Mouse (Mus musculus) lung, embryonic 16.5 days (tissue): ENCODE results near the gene B4galt1. TPM values are rescaled to one million over a fixed set of nuclear protein-coding genes. Genes with fewer than 3 reads are reported as not detected.

ENCODE experiments used
- ATAC-seq: fragments of 200-750 bp; cut with Nextera tagmentation; 2 replicates; pipeline ENCODE4 v1.8.0; 2017; ENCODE audit warnings: low read depth, mild to moderate bottlenecking, moderate library complexity
- H3K27ac ChIP-seq: fragments of 300-500 bp; sonication (generic); 2 replicates; pipeline ENCODE4 v1.5.1; 2014; ENCODE audit warnings: mild to moderate bottlenecking, control low read depth, low read length
- H3K27me3 ChIP-seq: fragments of 300-500 bp; sonication (generic); 2 replicates; pipeline ENCODE4 v1.6.1; 2014; ENCODE audit warnings: low read depth, low read length, mixed read lengths; ENCODE audit not compliant: control insufficient read depth, insufficient read depth
- H3K36me3 ChIP-seq: fragments of 300-500 bp; sonication (generic); 2 replicates; pipeline ENCODE4 v1.6.1; 2014; ENCODE audit warnings: low read length; ENCODE audit not compliant: control insufficient read depth, insufficient read depth
- H3K4me1 ChIP-seq: fragments of 300-500 bp; sonication (generic); replicated peaks from 2 replicates; pipeline ENCODE4 v1.6.1; 2014; ENCODE audit warnings: low read length, mixed read lengths; ENCODE audit not compliant: control insufficient read depth, insufficient read depth
- H3K4me2 ChIP-seq: fragments of 300-500 bp; sonication (generic); 2 replicates; pipeline ENCODE4 v1.6.1; 2014; ENCODE audit warnings: low read depth, low read length, control low read depth
- H3K4me3 ChIP-seq: fragments of 300-500 bp; sonication (generic); 2 replicates; pipeline ENCODE4 v1.5.1; 2014; ENCODE audit warnings: mild to moderate bottlenecking, low read length, control low read depth
- H3K9ac ChIP-seq: fragments of 300-500 bp; sonication (generic); 2 replicates; pipeline ENCODE4 v1.6.1; 2014; ENCODE audit warnings: low read length, control low read depth
- H3K9me3 ChIP-seq: fragments of 300-500 bp; sonication (generic); 2 replicates; pipeline ENCODE4 v1.6.1; 2016; ENCODE audit warnings: low read length; ENCODE audit not compliant: control insufficient read depth
- WGBS: fragments of 180-500 bp; shearing (Covaris S2); extraction: QIAGEN DNeasy Blood & Tissue Kit; methylation state at CpG from one replicate; pipeline ENCODE4 v1.1.7; 2014; 5-methylcytosine and 5-hydroxymethylcytosine counted together
- polyA plus RNA-seq: library from polyadenylated mRNA; unstranded; fragments of >200 nt; fragmentation: Nextera tagmentation; extraction: Ambion mirVana; gene quantifications from 2 replicates; pipeline ENCODE4 v1.2.1, GENCODE M21; 2015

The B4galt1 gene
- polyA plus RNA-seq, 1 experiment from 2014 or later = 79.0 TPM

DNA sequence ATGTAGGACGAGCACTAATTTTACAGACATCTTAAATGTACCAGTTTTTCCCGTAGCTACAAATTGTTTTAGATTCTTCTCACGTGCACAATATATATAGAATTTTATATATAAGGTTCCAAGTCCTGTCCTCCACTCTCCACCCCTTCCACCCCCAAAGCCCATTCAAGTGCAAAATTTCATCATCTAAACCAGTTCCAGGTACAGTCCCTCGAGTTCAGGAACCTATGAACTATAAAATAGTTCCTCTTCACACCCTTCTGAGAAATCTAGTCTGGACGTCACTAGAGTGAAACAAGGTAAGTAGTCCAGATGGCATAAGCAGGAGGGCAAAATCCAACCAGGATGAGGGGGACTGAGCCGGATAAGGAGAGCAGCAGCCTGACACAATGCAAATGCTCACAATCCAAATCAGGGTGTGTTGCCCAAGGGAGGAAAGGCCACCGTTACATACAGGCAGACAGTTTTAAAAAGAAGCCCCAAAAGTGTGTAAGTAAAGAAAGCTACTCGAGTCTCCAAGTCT is 4.1 kb upstream of the B4galt1 start:
- no peak overlapping the region for H3K27ac ChIP-seq
- peaks cover 7% of the 10 kb centered on the region for H3K4me1 ChIP-seq
- no peak overlapping the region for H3K9ac ChIP-seq
- H3K4me3 ChIP-seq = no peak overlapping the region
- no peaks in the 10 kb centered on the region for H3K27me3 ChIP-seq
- ATAC-seq = no peak
- H3K4me2 ChIP-seq = no peak overlapping the region
- no peaks in the 10 kb centered on the region for H3K36me3 ChIP-seq
- WGBS = 76% methylated on average over 8 of the region's 8 CpGs
- H3K9me3 ChIP-seq = no peaks in the 10 kb centered on the region

DNA sequence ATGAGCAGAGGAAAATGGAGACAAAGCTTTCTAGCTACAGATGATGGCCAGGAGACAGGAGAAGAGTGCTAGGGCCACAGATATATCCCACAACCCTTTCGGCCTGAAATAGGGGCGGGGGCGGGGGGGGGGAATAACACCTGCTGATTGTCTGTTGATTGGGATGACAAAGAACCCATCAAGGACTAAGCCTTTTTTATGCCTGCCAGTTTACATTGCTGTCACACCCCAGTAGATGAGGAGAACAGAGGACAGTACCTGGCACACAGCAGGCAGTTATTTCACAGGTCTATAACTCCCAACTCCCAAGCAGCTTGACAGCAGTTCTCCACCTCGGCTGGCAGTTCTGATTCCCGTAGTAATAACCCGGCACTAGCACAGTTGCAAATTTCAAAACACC is 2.8 kb upstream of the B4galt1 start:
- no peak for ATAC-seq
- H3K36me3 ChIP-seq = no peaks in the 10 kb centered on the region
- no peak overlapping the region for H3K9ac ChIP-seq
- H3K27ac ChIP-seq = no peak overlapping the region
- no peak overlapping the region for H3K4me3 ChIP-seq
- WGBS = 49% methylated on average over 6 of the region's 6 CpGs
- no peaks in the 10 kb centered on the region for H3K27me3 ChIP-seq
- no peaks in the 10 kb centered on the region for H3K9me3 ChIP-seq
- peaks cover 14% of the 10 kb centered on the region for H3K4me1 ChIP-seq
- no peak overlapping the region for H3K4me2 ChIP-seq

GRCm38 (mm10) chr4:40854387-40854933 is 655 bp upstream of the B4galt1 start:
- Histone ChIP-seq H3K27me3 (no peaks in the 10 kb centered on the region), H3K4me1 (peaks cover 34% of the 10 kb centered on the region), H3K27ac (peak overlapping the region; percentile 95), H3K4me2 (peak overlapping the region; percentile 76), H3K4me3 (peak overlapping the region; percentile 59), H3K36me3 (no peaks in the 10 kb centered on the region), H3K9ac (peak overlapping the region; percentile 75), H3K9me3 (no peaks in the 10 kb centered on the region)
- 11% methylated on average over 18 of the region's 18 CpGs for WGBS
- peak; percentile 42 for ATAC-seq

DNA sequence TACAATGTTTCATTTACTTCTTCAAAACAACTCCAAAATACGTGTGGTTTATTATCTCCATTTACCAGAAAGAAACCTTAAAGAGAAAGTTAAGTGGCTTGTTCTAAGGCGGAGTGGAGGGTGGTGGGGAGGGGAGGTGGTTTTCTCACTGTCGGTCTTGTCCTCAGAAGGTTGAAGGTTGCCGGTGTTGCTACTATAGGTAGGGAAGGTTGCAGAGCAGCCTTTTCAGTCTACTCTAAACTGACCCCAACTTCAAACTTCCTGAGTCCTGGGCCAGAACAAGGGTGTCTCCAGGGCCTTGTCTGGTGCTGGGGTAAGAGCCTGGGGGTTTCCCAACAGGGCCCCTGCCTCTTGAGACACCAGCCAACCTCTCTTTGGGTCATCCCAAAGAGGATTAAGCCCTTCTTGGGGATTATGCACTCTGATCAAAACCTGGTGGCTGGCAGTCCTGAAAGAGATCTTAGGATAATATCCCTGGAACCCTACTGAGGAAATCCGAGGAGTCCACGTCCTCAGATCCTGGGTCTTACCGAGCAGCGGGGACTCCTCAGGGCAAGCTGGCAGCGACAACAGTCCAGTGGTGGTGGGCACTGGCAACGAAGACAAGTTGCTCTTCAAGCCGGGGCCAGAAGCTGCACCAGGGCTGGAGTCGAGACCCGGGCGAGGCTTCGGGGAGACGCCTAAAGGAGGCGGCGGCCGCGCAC is 792 bp downstream of the B4galt1 start:
- Histone ChIP-seq H3K27me3 (no peaks in the 10 kb centered on the region), H3K36me3 (no peaks in the 10 kb centered on the region), H3K4me3 (peak overlapping the region; percentile 87), H3K4me1 (peaks cover 41% of the 10 kb centered on the region), H3K4me2 (peak overlapping the region; percentile 81), H3K9ac (peak overlapping the region; percentile 96), H3K9me3 (no peaks in the 10 kb centered on the region), H3K27ac (peak overlapping the region; percentile 97)
- ATAC-seq = no peak
- under 1% methylated on average over 20 of the region's 20 CpGs for WGBS

GRCm38 (mm10) chr4:40852249-40852781 is 1.5 kb downstream of the B4galt1 start:
- no peak for ATAC-seq
- Histone ChIP-seq H3K4me2 (peak overlapping the region; percentile 81), H3K4me3 (peak overlapping the region; percentile 87), H3K9ac (peak overlapping the region; percentile 96), H3K36me3 (no peaks in the 10 kb centered on the region), H3K27ac (peak overlapping the region; percentile 97), H3K27me3 (no peaks in the 10 kb centered on the region), H3K9me3 (no peaks in the 10 kb centered on the region), H3K4me1 (peaks cover 48% of the 10 kb centered on the region)
- WGBS = 14% methylated on average over 5 of the region's 5 CpGs

DNA sequence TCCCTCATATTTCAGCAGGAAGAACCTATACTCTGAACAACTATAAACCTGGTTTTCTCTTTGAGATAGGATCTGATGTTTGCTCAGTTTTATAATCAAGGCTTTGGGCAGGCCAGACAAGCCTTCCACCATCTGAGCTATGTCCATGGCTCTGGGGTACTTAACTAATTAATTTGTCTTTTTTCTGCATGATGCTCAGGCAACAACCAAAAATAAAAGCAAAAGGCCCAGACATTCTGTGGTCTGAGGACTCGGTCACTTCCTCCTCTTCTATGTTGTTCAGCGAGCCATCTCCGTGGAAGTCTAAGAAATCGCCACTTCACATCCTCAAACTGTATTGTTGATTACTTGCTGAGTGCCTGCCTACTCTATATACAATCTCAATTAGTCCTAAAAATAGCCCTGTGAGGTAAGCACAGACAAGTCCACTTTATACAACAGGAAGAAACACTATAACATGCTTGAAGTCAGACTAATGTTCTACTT is 2.0 kb downstream of the B4galt1 start:
- no peaks in the 10 kb centered on the region for H3K36me3 ChIP-seq
- 16% methylated on average over 4 of the region's 4 CpGs for WGBS
- no peaks in the 10 kb centered on the region for H3K27me3 ChIP-seq
- H3K9ac ChIP-seq = peak overlapping the region; percentile 96
- ATAC-seq = no peak
- peak overlapping the region; percentile 81 for H3K4me2 ChIP-seq
- no peaks in the 10 kb centered on the region for H3K9me3 ChIP-seq
- peak overlapping the region; percentile 87 for H3K4me3 ChIP-seq
- peaks cover 53% of the 10 kb centered on the region for H3K4me1 ChIP-seq
- H3K27ac ChIP-seq = peak overlapping the region; percentile 97

- ATAC-seq = no peak
- peak overlapping the region; percentile 97 for H3K27ac ChIP-seq
- H3K9ac ChIP-seq = peak overlapping the region; percentile 96
Observed at GRCm38 (mm10) chr4:40851031-40851762, 2.6 kb downstream of the B4galt1 start.

DNA sequence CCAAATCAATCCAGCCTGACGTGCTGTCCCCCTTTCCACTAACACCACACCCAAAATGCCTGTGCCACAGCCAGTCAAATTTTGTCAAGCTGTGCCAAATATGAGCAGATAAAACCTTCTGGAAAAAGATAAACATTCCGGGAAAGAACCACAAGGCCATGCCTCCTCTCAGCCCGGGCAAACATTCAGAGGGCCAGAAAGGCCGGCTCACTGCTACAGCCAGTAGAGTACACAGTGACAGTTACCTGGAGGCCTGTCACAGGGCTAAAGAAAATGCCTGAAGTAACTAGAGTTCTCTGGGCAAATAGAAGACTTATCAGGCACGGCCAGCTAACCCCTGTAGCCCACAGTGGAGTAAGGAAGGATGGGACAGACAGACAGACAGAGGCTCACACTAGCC is 3.2 kb downstream of the B4galt1 start:
- no peaks in the 10 kb centered on the region for H3K27me3 ChIP-seq
- peak overlapping the region; percentile 96 for H3K9ac ChIP-seq
- H3K27ac ChIP-seq = peak overlapping the region; percentile 61
- H3K4me3 ChIP-seq = peak overlapping the region; percentile 87
- H3K4me1 ChIP-seq = peaks cover 65% of the 10 kb centered on the region
- H3K4me2 ChIP-seq = peak overlapping the region; percentile 81
- WGBS = 11% methylated on average over 5 of the region's 5 CpGs
- no peaks in the 10 kb centered on the region for H3K9me3 ChIP-seq
- ATAC-seq = no peak
- H3K36me3 ChIP-seq = no peaks in the 10 kb centered on the region

More at GRCm38 (mm10) chr4:40851031-40851762, 2.6 kb downstream of the B4galt1 start:
- WGBS = 58% methylated on average over 6 of the region's 6 CpGs
- H3K4me1 ChIP-seq = peaks cover 59% of the 10 kb centered on the region
- peak overlapping the region; percentile 81 for H3K4me2 ChIP-seq
- peak overlapping the region; percentile 87 for H3K4me3 ChIP-seq
- H3K27me3 ChIP-seq = no peaks in the 10 kb centered on the region
- no peaks in the 10 kb centered on the region for H3K36me3 ChIP-seq
- no peaks in the 10 kb centered on the region for H3K9me3 ChIP-seq

GRCm38 (mm10) chr4:40849518-40849917 is 4.3 kb downstream of the B4galt1 start:
- Histone ChIP-seq H3K4me2 (0 out of 2 replicates have a peak overlapping the region, but pooled peaks have one; percentile 11), H3K36me3 (no peaks in the 10 kb centered on the region), H3K27ac (no peak overlapping the region), H3K4me1 (peaks cover 69% of the 10 kb centered on the region), H3K4me3 (no peak overlapping the region), H3K9me3 (no peaks in the 10 kb centered on the region), H3K27me3 (no peaks in the 10 kb centered on the region), H3K9ac (no peak overlapping the region)
- 59% methylated on average over 3 of the region's 3 CpGs for WGBS
- ATAC-seq = no peak
